Mouse (Mus musculus) retina, embryonic 14.5 days (tissue): ENCODE data around the gene Gm10300.

Source experiments
- DNase-seq: peaks from one replicate; pipeline ENCODE4 v3.0.0-alpha.2; 2015; ENCODE audit warnings: low spot score

Gene Gm10300

GRCm38 (mm10) chr4:132074077-132074932 is at the start of gene Gm10300:
TSS of gene Gm10300 (plus strand) at chr4:132074697.
- DNase-seq = no peak

- DNase-seq = no peak
Observed at GRCm38 (mm10) chr4:132025264-132025663, 49.2 kb upstream of the Gm10300 start.

GRCm38 (mm10) chr4:132025738-132026527 is 48.6 kb upstream of the Gm10300 start:
- peak; percentile 59 for DNase-seq

GRCm38 (mm10) chr4:132027167-132027566 is 47.3 kb upstream of the Gm10300 start:
- DNase-seq = no peak

GRCm38 (mm10) chr4:132027806-132028205 is 46.7 kb upstream of the Gm10300 start:
- no peak for DNase-seq

GRCm38 (mm10) chr4:132029851-132030741 is 44.4 kb upstream of the Gm10300 start:
- no peak for DNase-seq

- no peak for DNase-seq
Observed at GRCm38 (mm10) chr4:132033183-132033582, 41.3 kb upstream of the Gm10300 start.

GRCm38 (mm10) chr4:132034242-132034641 is 40.3 kb upstream of the Gm10300 start:
- peak; percentile 70 for DNase-seq

- DNase-seq = no peak
Observed at GRCm38 (mm10) chr4:132037137-132037536, 37.4 kb upstream of the Gm10300 start.

GRCm38 (mm10) chr4:132037991-132038390 is 36.5 kb upstream of the Gm10300 start:
- no peak for DNase-seq

- no peak for DNase-seq
Observed at GRCm38 (mm10) chr4:132038809-132039208, 35.7 kb upstream of the Gm10300 start.

- no peak for DNase-seq
Observed at GRCm38 (mm10) chr4:132039521-132039920, 35.0 kb upstream of the Gm10300 start.

- DNase-seq = no peak
Observed at GRCm38 (mm10) chr4:132039975-132040645, 34.4 kb upstream of the Gm10300 start.

GRCm38 (mm10) chr4:132041471-132042332 is 32.8 kb upstream of the Gm10300 start:
- no peak for DNase-seq

- no peak for DNase-seq
Observed at GRCm38 (mm10) chr4:132043726-132044125, 30.8 kb upstream of the Gm10300 start.

- DNase-seq = peak; percentile 80
Observed at GRCm38 (mm10) chr4:132048011-132048991, 26.2 kb upstream of the Gm10300 start.

- DNase-seq = peak; percentile 97
Observed at GRCm38 (mm10) chr4:132048995-132049404, 25.5 kb upstream of the Gm10300 start.

GRCm38 (mm10) chr4:132049549-132050200 is 24.8 kb upstream of the Gm10300 start:
- no peak for DNase-seq
